Mouse (Mus musculus) ES-Bruce4 (cell line): ENCODE measurements around the gene Kcnj16.

ENCODE experiments used
- EP300 ChIP-seq: IDR thresholded peaks from 2 replicates; pipeline ENCODE4 v1.6.1; 2011; ENCODE audit warnings: low read depth, low read length; ENCODE audit not compliant: insufficient read depth
- POLR2A ChIP-seq: IDR thresholded peaks from one replicate; pipeline ENCODE4 v1.8.1; 2011; ENCODE audit warnings: low read length; ENCODE audit not compliant: insufficient read depth

DNA sequence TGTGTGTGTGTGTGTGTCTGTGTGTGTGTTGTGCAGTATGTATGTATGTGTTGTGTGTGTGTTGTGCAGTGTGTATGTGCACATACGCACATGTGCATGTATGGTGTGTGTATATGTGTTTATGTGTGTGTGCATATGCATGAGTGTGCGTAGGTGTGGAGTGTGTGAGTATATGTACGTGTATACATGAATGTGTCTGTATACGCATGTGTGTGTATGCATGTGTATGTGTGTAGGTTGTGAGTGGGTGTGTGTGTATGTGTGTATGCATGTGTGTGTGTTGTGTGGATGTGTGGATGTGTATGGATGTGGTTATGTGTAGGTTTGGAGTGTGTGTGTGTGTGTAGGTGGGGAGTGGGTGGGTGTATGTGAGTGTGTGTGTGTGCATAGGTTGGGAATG, 89.6 kb downstream of the Kcnj16 start:
- no peak for TF ChIP-seq POLR2A
- TF ChIP-seq EP300, result no peak
